Mouse (Mus musculus) spleen, adult 2 months (tissue): ENCODE results near the gene Asprv1. TPM values are rescaled to one million over a fixed set of nuclear protein-coding genes. Genes with fewer than 3 reads are reported as not detected.
A peak's percentile ranks its signal among the peaks of the same experiment; 100 is the strongest.

ENCODE experiments used
- DNase-seq, 2 experiments: peaks; one replicate each; pipeline versions ENCODE4 v3.0.0 to v3.0.0-alpha.2; 2012 to 2021; ENCODE audit warnings: low spot score in 2 of 2, low read depth in 1 of 2
- H3K27ac ChIP-seq: fragments of 200-500 bp; 2 replicates; pipeline ENCODE4 v1.5.1; 2012; ENCODE audit warnings: low read length, inconsistent platforms; ENCODE audit not compliant: insufficient read depth
- H3K27me3 ChIP-seq: fragments of 200-500 bp; 2 replicates; pipeline ENCODE4 v1.6.1; 2012; ENCODE audit warnings: mild to moderate bottlenecking, moderate library complexity, low read length, inconsistent platforms; ENCODE audit not compliant: control insufficient read depth, insufficient read depth
- H3K36me3 ChIP-seq: fragments of 200-500 bp; 2 replicates; pipeline ENCODE4 v1.6.1; 2012; ENCODE audit warnings: mild to moderate bottlenecking, low read length, inconsistent platforms; ENCODE audit not compliant: control insufficient read depth, insufficient read depth
- H3K4me1 ChIP-seq: fragments of 200-500 bp; 2 replicates; pipeline ENCODE4 v1.6.1; 2011; ENCODE audit warnings: inconsistent platforms; ENCODE audit not compliant: control insufficient read depth, insufficient read depth, insufficient read length
- H3K4me3 ChIP-seq: fragments of 200-500 bp; 2 replicates; pipeline ENCODE4 v1.5.1; 2011; ENCODE audit warnings: mild to moderate bottlenecking, inconsistent platforms; ENCODE audit not compliant: insufficient read depth, insufficient read length; ENCODE audit errors: extremely low read depth
- CTCF ChIP-seq: fragments of 200-500 bp; IDR thresholded peaks from 2 replicates; pipeline ENCODE4 v1.5.1; 2011; ENCODE audit warnings: mild to moderate bottlenecking, inconsistent platforms; ENCODE audit not compliant: insufficient read depth, insufficient read length, insufficient replicate concordance; ENCODE audit errors: extremely low read depth
- POLR2A ChIP-seq: fragments of 200-500 bp; IDR thresholded peaks from 2 replicates; pipeline ENCODE4 v1.6.1; 2011; ENCODE audit warnings: low read depth, low read length, inconsistent platforms
- WGBS: fragments of 180-500 bp; shearing (Covaris S2); methylation state at CpG from one replicate; pipeline ENCODE4 v1.1.7; 2018; 5-methylcytosine and 5-hydroxymethylcytosine counted together
- polyA plus RNA-seq: library from polyadenylated mRNA; depleted of rRNA; stranded (reverse); fragments of >200 nt; gene quantifications from 2 replicates; pipeline ENCODE4 v1.2.3, GENCODE M21; 2012; rRNA removed

Asprv1 gene
- polyA plus RNA-seq, 1 experiment = 2.5 TPM

- H3K4me3 ChIP-seq = no peak overlapping the region
- H3K27ac ChIP-seq = no peak overlapping the region
- WGBS = 20% methylated on average over 2 of the region's 2 CpGs
- TF ChIP-seq CTCF (peak; percentile 57; the same call in 1 of the 2 replicates), POLR2A (no peak)
- peaks cover 5% of the 10 kb centered on the region; the same call in 1 of the 2 replicates for H3K4me1 ChIP-seq
- no peaks in the 10 kb centered on the region for H3K27me3 ChIP-seq
- H3K36me3 ChIP-seq = peaks cover 13% of the 10 kb centered on the region
- peak; percentile 36 to 71 for DNase-seq
These were observed 42.9 kb downstream of the Asprv1 start for GRCm38 (mm10) chr6:86670873-86671272.

DNA sequence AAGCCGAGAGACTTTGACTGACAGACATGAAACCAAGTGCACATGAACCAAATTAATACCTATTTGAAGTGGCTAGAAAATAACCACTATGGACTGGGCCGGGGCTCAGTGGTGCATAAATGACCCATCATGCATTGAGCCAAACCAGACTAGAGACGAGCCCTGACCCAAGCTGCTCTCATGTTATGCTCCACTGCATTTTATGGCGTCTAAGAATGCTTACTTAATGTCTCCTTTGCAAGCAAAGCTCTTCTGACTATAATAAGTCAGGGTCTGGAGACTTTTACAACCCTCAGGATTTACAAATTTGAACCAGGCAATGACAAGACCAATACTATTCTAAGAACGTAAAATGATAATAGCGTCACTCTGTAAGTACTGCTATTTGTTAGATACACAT, 50.4 kb downstream of the Asprv1 start:
- Histone ChIP-seq H3K4me3 (no peak overlapping the region), H3K27me3 (no peaks in the 10 kb centered on the region), H3K4me1 (no peaks in the 10 kb centered on the region), H3K36me3 (peaks cover 28% of the 10 kb centered on the region), H3K27ac (no peak overlapping the region)
- TF ChIP-seq POLR2A (no peak), CTCF (no peak)
- no peak for DNase-seq
- 64% methylated on average over 6 of the region's 6 CpGs for WGBS

Other genes starting within 250 kb of the Asprv1 start
- 10.3 and 10.5 TPM in 2 replicates for gene Pcyox1, start 231.0 kb upstream of the Asprv1 start, polyA plus RNA-seq
- 15.4 and 15.9 TPM in 2 replicates for gene Tia1, start 223.9 kb upstream of the Asprv1 start, polyA plus RNA-seq
- gene Gm44790, start 201.5 kb upstream of the Asprv1 start, polyA plus RNA-seq = 8.5 and 10.4 TPM in 2 replicates
- gene C87436, start 189.8 kb upstream of the Asprv1 start, polyA plus RNA-seq = 9.5 and 9.7 TPM in 2 replicates
- 166 and 200 TPM in 2 replicates for gene Pcbp1, start 101.8 kb upstream of the Asprv1 start, polyA plus RNA-seq
- gene Mxd1, start 41.0 kb downstream of the Asprv1 start, polyA plus RNA-seq = 21.6 and 24.0 TPM in 2 replicates
- gene Snrnp27, start 56.4 kb downstream of the Asprv1 start, polyA plus RNA-seq = 4.4 and 4.5 TPM in 2 replicates
- 5.4 and 7.8 TPM in 2 replicates for gene Gmcl1, start 105.2 kb downstream of the Asprv1 start, polyA plus RNA-seq
- gene Anxa4, start 165.4 kb downstream of the Asprv1 start, polyA plus RNA-seq = 9.7 and 13.7 TPM in 2 replicates
- gene Aak1, start 221.4 kb downstream of the Asprv1 start, polyA plus RNA-seq = 21.5 and 22.1 TPM in 2 replicates